Mouse (Mus musculus): ENCODE data around the gene Rimklb. TPM values are rescaled to one million over a fixed set of nuclear protein-coding genes. Genes with fewer than 3 reads are reported as not detected.
A peak's percentile ranks its signal among the peaks of the same experiment; 100 is the strongest.
"Not testable (repeated sequence)": the region's sequence is repeated elsewhere in the genome, so short reads cannot be mapped to it uniquely, and the experiment has no call there.

Gene Rimklb
- total RNA-seq, 2 experiments from 2014 or later: not detected

DNA sequence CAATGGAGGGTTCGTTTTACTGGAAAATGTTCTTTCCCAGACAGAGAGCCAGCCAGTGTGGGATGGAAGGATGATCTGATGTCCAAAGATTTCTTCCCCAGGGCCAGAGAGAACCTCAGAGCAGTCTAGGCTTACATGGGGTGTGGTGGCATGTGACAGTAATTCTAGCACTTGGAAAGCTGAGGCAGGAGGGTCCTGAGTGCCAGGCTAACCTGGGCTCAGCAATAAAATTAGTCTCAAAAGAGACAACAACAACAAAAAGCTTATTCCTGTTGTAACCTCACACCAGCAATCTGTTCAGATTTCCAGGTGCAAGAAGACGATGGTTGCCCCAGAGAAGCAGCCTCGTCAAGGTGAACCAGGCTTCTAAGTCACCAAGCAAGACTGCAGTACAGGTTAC is 7.0 kb upstream of the Rimklb start, which contains the start of gene Mfap5:
Gene Mfap5, plus strand, starts transcription at position 301 of the 400 bp plus-strand sequence.
- DNase-seq (ENCODE audit: low spot score): no peak
- intact Hi-C loops (cut with DNase I): no loop called here

DNA sequence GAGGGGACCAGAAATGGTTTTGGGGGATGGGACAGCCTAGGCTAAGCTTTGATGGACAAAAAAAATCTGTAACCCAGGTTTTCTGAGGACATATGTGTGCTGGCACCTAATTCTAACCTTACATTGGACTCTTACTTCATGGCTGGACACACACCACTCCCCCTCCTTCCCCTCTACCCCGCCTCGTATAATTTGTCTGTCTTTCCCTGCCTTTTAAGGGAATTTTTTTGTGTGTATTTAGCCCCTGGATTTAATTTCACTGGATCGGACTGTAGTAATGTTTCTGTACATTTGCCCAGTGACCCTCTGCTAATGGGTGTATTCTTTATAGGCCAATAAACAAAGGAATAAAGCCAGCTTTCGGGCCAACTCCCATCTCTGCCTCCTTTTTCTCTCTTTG is 6.5 kb upstream of the Rimklb start:
- intact Hi-C loops (cut with DNase I): no loop called here
- DNase-seq (ENCODE audit: low spot score): no peak

DNA sequence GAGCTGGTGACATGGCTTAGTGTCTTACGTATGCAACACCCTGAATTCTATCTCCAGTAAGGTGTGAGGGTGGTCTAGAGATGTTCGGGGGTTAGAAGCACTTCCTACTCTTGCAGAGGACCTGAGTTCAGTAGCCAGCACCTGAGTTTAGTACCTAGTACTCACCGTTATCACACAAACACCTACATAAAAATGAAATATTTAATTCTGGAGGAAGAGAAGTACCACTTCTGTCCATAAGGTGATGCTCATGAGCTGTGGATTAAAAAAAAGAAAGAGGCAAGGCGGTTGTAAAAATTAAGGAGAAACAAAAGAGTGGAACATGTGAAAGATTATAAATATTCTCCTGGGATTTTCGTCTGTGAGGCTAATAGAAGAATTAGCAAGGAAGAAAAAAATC is 2.1 kb downstream of the Rimklb start:
- intact Hi-C loops (cut with DNase I): loop anchor here (1.0 to 5.0 kb wide), 2 partner anchors 36 to 65 kb away; no protein-coding TSS in a partner anchor
- DNase-seq (ENCODE audit: low spot score): no peak

DNA sequence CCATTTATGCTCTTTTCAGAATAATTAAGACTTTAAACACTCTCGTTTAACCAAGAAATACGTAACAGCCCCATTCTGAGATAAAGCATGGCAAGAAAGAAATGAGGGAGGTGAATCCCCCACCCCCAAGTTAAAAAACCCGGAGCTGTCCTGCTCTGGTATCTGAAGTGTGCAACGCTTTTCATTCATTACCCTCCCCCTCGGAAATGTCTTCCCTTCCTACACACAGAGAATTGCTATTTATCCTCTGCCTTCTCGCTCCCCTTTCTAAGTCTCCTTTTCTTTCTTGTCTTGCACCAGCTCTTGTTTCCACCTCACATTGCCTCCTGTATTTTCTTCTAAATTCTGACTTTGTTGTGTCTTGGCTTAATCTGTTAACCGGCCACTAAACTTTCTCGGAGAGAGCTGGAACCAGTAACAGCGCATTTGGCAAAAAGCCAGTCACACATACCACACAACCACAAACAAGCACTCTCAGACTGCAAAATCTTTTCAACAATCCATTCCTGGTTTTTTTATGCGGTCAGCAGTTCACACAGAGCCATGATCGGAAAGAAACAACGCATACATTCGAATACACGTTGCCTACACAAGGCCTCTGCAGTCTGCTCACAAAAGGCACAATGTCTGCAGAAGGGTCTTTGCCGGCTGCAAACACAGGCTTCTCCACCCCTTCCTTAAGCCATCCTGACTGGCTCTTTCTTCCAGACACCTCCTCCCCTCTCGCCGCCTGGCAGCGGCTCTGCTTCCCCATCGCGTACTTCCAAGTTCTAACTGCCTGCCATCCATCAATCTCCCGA is 3.3 kb downstream of the Rimklb start:
- intact Hi-C loops (cut with DNase I): loop anchor here (5.0 kb wide), 1 partner anchor 37 kb away; no protein-coding TSS in a partner anchor
- DNase-seq (ENCODE audit: low spot score): no peak

DNA sequence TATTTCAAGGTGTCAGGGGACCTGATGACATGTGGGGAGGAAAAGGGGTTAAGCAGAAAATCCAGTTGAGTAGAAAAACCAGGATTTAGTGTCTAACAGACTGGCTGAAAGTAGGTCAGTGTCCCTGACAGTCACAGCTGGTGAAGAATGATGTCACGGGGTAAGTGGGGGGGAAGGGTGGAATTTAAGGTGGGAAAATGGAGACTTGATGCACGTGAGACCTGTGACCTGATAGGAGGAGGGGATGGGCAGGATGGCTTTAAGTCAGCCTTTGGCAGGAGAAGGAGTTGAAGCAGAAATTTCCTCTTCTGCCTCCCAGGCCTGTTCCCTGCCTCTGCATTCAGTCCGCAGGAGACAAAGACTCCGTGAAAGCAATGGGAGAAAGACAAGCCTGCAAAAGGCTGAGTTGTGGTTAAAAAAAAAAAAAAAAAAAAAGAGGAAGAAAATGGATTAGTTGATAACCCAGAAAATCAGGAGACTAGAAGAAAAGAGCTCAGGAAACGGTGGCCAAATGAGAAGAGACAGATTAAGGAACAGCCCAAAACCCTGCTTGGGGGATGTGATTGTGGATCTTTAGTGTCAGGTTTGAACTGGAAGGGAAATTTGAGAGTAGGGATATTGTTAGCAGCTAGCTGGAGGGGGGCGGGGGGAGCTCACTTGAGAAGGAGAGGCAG is 4.6 kb downstream of the Rimklb start:
- intact Hi-C loops (cut with DNase I): no loop called here
- DNase-seq (ENCODE audit: low spot score): no peak

DNA sequence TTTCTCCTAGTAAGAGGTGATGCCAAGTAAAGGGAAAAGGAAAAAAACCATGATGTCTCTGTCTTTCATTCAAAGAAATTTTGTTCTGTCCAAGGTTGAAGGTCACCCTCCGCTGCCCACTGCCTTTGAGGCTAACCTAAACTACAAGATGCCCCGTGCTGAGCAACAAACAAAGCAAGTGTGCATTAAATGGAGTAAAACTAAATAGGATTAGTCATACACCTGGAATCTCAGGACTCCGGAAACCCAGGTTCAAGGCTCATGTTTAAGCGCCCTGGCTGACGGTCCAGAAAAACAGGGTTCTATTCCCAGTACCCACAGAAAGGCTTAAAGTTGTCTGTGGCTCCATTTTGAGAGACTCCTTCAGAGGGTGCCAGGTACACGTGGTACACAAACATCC is 6.1 kb downstream of the Rimklb start:
- DNase-seq (ENCODE audit: low spot score): no peak
- intact Hi-C loops (cut with DNase I): no loop called here

DNA sequence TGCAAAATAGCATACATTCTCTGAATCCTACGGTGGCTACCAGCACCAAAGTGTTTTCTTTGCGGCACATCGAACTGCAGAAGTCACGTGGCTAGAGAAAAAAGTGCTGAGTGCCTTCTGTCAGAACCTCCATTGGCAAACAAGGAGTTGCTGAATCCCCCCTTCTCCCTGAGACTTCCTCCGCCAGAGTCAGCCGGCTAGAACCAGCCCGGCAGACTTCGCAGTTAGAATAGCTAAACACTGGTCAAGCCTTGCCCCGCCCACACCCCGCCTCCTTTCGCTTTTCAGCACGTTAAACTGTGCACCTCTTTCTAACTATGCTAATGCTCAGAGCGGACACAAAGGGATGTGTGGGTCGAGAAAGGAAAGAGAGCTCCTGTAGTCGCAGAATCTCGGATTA is 7.0 kb downstream of the Rimklb start:
- intact Hi-C loops (cut with DNase I): no loop called here
- peak; percentile 28 for DNase-seq (ENCODE audit: low spot score)

DNA sequence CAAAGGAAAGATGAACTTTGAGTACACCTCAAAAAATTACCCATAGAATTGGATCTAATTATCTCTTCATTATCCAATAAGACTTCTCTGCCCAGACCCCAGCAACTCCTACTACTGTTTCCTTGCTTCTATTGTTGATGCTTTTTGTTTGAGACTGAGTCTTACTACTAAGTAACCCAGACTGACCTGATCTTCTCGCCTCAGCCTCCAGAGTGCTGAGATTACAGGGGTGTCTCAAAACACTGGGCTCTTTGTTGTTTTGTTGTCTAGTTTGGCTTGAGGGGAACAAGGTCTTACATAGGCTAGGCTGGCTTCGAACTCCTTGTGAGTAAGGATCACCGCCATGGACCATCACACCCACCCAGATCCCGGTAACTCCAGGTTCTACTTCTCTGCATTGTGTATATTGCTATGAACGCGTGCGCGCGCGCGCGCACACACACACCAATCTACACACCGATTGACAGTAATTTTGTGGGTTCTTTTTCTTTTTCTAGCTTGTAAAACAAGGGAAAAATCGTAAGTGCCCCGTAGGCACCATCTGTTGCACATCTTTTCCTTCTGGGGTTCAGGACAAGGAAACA is 7.5 kb downstream of the Rimklb start:
- DNase-seq (ENCODE audit: low spot score): no peak
- intact Hi-C loops (cut with DNase I): no loop called here

DNA sequence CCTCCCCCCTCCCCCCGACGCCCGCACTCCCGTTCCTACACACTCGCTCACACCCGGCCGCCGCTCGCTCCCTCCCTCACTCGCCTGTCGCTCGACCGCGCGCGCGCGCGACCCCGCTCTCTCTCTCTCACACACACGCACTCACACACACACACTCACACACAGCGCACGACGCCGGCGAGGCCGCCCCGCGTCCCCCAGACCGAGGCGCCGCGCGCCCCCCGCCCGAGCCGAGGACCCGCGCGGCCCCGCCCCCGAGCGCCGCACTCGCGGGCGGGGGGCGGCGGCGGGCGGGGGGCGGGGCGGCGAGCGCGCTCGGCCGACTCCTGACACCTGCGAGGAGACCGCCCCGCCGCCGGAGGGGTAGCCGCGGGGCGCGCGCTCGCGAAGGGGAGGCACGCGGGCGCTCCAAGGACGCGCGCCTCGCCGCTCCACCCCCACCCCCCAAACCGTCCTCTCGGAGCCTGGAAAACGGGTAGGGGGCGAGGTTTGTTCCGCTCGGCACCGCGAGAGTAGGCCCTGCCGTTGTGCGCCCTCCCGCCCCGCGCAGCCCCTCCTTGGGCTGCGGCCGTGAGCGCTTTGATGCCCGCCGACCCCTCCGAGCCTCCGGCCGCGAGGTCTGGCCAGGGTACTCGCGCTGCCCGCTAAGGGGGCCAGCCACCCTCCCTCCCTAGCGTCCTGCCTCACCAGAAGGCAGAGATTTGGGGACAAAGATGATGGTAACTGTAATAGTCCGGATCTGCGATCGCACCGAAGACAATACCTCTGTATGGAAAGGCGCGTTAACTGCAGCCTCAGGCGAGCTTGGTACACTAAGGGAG is 12.1 kb downstream of the Rimklb start:
- intact Hi-C loops (cut with DNase I): no loop called here
- DNase-seq (ENCODE audit: low spot score): no peak

DNA sequence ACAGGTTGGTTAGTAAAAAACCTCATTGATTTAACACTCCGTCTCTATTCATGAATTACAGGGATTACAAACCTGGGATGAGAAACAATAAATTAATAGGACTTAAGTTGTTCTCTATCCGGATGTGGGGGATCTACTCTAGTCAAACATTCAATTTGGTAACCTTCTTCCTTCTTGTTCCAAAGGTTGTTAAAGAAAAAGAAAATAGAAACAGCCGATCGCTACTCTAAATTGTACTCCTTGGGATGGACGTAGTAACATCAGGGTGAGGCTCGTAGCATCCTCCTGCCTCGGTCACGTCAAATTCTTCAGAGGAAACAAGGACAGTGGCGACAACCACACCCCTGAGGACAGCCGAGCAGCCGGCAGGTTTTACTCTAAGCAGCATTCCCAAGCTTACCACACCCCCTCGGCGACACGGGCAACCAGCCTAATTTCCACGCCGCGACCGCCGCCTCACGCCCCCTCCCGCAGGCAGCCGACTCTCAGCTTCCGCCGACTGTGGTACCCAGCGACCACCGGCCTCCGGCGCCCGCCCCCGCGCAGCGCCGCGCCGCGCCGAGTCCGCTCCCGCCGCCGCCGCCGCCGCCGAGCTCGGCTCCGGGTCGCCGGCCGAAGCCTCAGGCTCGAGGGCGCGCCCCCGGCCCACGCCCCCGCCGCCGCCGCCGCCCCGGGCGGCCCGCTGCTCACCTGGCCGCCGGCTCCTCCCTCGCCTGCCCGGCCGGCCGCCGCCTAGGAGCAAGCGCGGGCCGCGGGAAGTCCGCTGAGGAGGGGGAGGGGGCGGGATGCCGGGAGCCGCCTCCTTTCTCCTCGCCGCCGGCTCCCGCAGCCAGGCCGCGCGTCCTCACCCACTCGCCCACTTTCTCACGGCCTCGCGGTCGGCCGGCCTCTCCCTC is 12.9 kb downstream of the Rimklb start:
- intact Hi-C loops (cut with DNase I): no loop called here
- DNase-seq (ENCODE audit: low spot score): no peak

DNA sequence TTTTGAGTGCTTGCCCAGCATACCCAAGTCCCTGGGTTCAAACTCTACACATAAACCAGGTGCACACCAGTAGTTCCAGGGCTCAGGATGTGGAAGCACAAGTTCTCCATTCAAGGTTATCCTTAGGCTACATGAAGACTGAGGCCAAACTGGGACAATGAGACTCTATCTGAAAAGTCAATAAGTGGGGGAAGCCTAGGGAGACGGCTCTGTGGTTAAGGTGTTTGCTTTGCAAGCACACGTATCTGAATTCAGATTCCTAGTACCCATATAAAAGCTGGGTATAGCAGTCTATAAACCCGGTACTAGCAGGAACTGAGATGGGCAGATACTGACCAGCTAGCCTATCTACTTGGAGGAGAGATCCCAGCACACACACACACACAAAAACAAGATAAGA is 20.5 kb downstream of the Rimklb start:
- intact Hi-C loops (cut with DNase I): no loop called here
- no peak for DNase-seq (ENCODE audit: low spot score)

DNA sequence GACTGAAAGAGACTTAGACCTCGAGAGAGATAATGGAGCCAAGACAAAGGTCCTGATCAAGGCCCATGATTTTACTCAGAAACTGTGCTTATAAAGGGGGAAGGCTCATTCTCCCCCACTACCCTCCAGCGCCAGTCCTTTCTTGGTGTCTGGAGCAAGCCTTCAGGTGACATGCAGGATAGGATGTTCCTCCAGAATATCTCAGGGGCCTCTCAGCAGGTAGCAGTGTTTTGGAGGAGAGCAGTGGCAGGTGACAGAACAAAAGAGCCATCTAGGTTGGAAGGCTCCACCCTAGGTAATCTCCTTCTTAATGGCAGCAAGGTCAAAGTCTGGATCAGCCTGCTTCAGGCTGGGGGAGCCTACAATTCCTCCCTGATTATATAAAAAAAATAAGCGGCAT is 27.1 kb downstream of the Rimklb start:
- DNase-seq (ENCODE audit: low spot score); intact Hi-C loops (cut with DNase I): not testable (repeated sequence)

DNA sequence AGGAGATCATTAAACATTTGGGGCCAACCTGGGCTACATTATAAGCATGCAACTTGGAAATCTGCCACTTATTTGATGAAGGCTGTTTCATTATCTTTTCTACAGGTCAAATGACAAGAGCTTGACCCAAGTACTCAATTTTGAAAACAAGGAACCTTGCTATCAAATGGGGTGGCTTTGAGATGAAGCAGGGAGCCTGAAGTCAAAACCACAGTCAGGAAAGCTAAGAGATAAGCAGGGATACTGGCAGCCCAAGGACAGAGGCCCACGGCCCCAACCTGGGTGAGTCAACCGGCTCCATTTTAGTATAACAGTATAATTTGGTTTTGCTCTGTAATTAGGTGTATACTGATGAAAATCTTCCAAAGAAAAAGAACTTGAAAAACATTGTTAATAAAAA is 28.3 kb downstream of the Rimklb start:
- intact Hi-C loops (cut with DNase I): no loop called here
- no peak for DNase-seq (ENCODE audit: low spot score)

DNA sequence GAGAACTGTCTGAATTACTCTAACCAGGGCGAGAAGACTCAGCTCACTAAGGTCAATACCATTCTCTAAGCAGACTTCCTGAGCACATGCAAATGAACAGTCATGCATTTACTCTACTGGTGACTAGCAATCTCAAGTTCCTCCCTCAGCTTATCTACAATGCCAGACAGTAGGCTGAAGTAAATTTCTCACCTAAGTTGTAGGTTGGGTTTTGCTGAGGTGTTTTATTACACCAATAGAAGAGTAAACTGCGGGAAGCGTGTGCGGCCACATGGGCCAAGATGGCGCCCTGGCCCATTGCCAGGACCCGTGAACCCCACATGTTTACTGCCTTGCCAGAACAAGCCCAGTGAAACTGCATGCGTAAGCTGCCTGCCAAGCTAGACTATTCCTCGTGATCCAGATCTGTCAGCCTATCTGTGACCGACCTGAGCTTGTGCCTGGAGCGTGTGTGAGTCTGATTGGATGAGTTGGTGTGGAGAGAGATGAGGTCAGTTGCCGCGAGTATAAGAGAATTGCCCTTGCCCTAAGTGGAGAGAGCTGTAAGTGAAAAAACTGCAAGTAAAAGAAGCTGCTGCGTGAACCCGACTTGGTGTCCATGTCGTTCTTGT is 29.4 kb downstream of the Rimklb start:
- intact Hi-C loops (cut with DNase I): no loop called here
- DNase-seq (ENCODE audit: low spot score): no peak

DNA sequence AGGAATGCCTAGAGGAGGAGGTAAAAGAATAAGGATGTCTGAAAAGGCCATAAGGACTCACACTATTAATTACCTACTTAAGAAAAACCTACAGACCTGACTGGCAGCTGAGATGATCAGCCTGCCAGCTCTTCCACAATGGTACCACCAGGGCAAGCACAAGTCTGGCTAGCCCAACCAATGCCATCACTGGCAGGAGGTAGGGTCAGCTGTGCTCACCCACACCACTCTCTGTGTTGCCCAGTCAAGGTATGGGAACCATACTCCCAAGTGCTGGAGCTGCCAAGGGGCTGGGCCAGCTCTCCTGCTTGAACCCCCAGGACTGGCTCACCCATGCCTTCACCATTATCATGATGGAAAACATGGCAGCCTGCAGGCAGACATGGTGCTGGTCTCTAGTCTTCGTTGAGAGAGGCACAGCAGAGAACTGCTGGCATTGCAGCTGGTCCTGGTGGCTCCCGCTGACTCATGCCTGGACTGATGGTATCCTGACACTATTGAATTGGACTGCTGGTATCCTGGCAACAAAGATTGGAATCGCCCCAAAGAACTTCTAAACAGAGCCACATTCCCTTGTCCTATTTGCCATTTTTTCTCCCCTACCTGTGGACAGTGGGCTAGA is 32.4 kb downstream of the Rimklb start:
- intact Hi-C loops (cut with DNase I): no loop called here
- DNase-seq (ENCODE audit: low spot score): no peak

DNA sequence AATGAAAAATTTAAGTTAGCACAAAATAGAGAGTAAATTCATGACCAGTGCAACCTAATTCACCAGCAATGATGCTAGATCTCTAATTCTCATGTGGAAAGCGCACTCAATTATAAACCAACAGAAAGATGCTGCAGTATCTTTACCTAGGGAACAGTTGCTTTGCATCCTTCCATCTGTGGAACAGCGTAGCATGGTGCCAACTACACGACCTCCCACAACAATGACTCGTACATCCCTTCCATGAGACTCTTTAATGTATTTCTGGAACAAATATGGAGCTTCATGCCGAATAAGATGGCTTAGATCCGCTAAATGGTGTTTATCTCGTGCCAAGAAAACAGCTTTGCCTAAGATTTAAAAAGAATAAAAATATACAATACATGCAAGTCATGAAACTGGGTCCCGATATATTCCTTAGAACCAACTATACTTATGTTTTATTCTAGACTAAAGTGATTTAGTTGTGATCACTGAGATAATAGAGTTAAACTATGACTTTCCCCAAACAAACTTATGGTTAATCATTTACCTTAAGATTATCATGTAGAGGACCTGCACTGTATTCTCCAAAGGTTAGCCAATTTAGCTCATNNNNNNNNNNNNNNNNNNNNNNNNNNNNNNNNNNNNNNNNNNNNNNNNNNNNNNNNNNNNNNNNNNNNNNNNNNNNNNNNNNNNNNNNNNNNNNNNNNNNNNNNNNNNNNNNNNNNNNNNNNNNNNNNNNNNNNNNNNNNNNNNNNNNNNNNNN is 39.4 kb downstream of the Rimklb start:
- no peak for DNase-seq (ENCODE audit: low spot score)
- intact Hi-C loops (cut with DNase I): no loop called here

DNA sequence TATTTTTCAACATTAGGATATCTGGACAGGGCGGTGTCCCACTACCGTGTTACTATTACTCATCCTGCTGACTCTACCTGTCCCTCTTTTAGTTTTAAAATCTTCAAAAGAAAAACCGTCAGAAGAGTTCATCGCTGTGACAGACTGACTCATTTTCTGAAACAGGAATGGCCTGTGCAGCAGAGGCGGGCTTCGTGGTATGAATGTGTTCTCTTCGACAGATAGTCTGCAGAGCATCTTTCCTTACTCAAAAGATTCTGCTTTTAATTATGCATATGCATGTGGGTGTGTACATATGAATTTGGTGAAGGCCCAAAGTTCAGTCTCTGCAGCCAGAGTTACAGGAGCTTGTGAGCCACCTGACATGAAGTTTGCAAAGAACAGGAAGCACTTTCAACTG is 50.7 kb downstream of the Rimklb start:
- intact Hi-C loops (cut with DNase I): no loop called here
- DNase-seq (ENCODE audit: low spot score): no peak

DNA sequence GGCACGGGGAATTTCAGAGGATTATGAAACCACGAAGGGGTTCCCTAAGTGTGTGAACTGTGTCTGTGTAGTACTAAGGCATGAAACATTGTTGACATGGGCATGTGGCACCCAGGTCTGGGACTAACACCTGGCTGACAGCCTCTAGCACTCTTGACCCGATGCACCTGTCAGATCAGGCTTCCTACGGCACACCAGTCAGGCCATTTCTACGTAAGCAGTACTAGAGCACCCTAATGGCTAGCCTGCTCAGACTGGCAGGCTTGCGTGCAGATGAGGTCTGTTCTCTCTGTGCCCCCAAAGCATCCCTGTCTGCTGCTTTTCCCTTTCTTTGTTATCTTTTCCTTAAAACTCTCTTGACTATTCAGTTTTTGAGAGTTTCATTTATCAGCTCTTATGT is 53.3 kb downstream of the Rimklb start:
- intact Hi-C loops (cut with DNase I): no loop called here

More for the DNA sequence above, 53.3 kb downstream of the Rimklb start:
- no peak for DNase-seq (ENCODE audit: low spot score)
